Mouse (Mus musculus): ENCODE measurements at regions not wholly inside any gene's neighbourhood (a gene's known extent, or its start where the extent isn't known, plus 50 kb on each side); places are given as distances from the start of the nearest gene placed in this dataset.

- DNase-seq (ENCODE audit: low spot score in 2 of 2), result no peak
Measured at GRCm38 (mm10) chr4:8961851-8962250, 723.0 kb upstream of the Car8 start.

GRCm38 (mm10) chr4:8957771-8958170, 718.9 kb upstream of the Car8 start:
- DNase-seq (ENCODE audit: low spot score in 2 of 2), result no peak

GRCm38 (mm10) chr4:8957023-8957343, 718.1 kb upstream of the Car8 start:
- no peak for DNase-seq (ENCODE audit: low spot score in 2 of 2)

GRCm38 (mm10) chr4:8956312-8957022, 717.6 kb upstream of the Car8 start:
- no peak for DNase-seq (ENCODE audit: low spot score in 2 of 2)

- no peak for DNase-seq (ENCODE audit: low spot score in 2 of 2)
Measured at GRCm38 (mm10) chr4:8955306-8955705, 716.5 kb upstream of the Car8 start.

GRCm38 (mm10) chr4:8954356-8954914, 715.6 kb upstream of the Car8 start:
- no peak for DNase-seq (ENCODE audit: low spot score in 2 of 2)

GRCm38 (mm10) chr4:8953181-8953580, 714.3 kb upstream of the Car8 start:
- no peak for DNase-seq (ENCODE audit: low spot score in 2 of 2)

- no peak for DNase-seq (ENCODE audit: low spot score in 2 of 2)
Measured at GRCm38 (mm10) chr4:8949951-8950350, 711.1 kb upstream of the Car8 start.

- DNase-seq (ENCODE audit: low spot score in 2 of 2), result no peak
Measured at GRCm38 (mm10) chr4:8949537-8949936, 710.7 kb upstream of the Car8 start.

- DNase-seq (ENCODE audit: low spot score in 2 of 2), result no peak
Measured at GRCm38 (mm10) chr4:8945116-8945515, 706.3 kb upstream of the Car8 start.

GRCm38 (mm10) chr4:8943080-8943479, 704.2 kb upstream of the Car8 start:
- DNase-seq (ENCODE audit: low spot score in 2 of 2), result no peak

- no peak for DNase-seq (ENCODE audit: low spot score in 2 of 2)
Measured at GRCm38 (mm10) chr4:8938948-8939411, 700.1 kb upstream of the Car8 start.

GRCm38 (mm10) chr4:8935899-8936298, 697.1 kb upstream of the Car8 start:
- no peak for DNase-seq (ENCODE audit: low spot score in 2 of 2)

- no peak for DNase-seq (ENCODE audit: low spot score in 2 of 2)
Measured at GRCm38 (mm10) chr4:8934541-8934940, 695.7 kb upstream of the Car8 start.

- no peak for DNase-seq (ENCODE audit: low spot score in 2 of 2)
Measured at GRCm38 (mm10) chr4:8929346-8929745, 690.5 kb upstream of the Car8 start.

- DNase-seq (ENCODE audit: low spot score in 2 of 2), result no peak
Measured at GRCm38 (mm10) chr4:8928551-8929305, 689.9 kb upstream of the Car8 start.

GRCm38 (mm10) chr4:8927276-8927906, 688.5 kb upstream of the Car8 start:
- no peak for DNase-seq (ENCODE audit: low spot score in 2 of 2)

GRCm38 (mm10) chr4:8926642-8927275, 687.9 kb upstream of the Car8 start:
- DNase-seq (ENCODE audit: low spot score in 2 of 2), result no peak

GRCm38 (mm10) chr4:8922695-8923363, 684.0 kb upstream of the Car8 start:
- no peak for DNase-seq (ENCODE audit: low spot score in 2 of 2)

GRCm38 (mm10) chr4:8921477-8922385, 682.9 kb upstream of the Car8 start:
- DNase-seq (ENCODE audit: low spot score in 2 of 2), result no peak
